Mouse (Mus musculus) regulatory T cell (primary cell): ENCODE results near the gene Csnk1g1.

Source experiments
- in situ Hi-C: fragments of 300-600 bp; cut with MboI, MseI; formaldehyde crosslinking; loops from one replicate; pipeline ENCODE4 v1.15.1; 2025; ENCODE audit warnings: high pct_unique_total_duplicates

Gene Csnk1g1

GRCm38 (mm10) chr9:65995603-65996376, 87.1 kb downstream of the Csnk1g1 start:
- in situ Hi-C loops = no loop called here

- in situ Hi-C loops = no loop called here
Observed at GRCm38 (mm10) chr9:65998965-65999364, 90.2 kb downstream of the Csnk1g1 start.

DNA sequence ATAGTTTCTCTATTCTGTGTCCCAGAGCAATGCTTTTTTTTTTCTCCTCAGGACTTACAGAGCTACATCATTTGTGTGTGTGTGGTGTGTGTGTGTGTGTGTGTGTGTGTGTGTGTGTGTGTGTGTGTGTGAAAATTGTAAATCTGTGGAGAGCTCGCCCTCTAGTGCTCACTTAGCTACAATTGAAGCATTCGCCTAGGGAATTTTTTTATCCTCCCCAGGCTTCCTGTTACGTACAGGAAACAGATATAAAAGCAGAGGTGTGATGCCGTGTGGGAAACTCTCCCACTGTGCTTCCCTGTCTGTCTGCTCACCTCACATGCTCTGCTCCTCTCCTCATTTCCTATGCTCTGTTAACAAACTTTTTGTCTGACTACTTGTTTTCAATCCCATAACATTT, 95.7 kb downstream of the Csnk1g1 start:
- in situ Hi-C loops = no loop called here

GRCm38 (mm10) chr9:66007603-66008202, 99.0 kb downstream of the Csnk1g1 start:
- in situ Hi-C loops = no loop called here

DNA sequence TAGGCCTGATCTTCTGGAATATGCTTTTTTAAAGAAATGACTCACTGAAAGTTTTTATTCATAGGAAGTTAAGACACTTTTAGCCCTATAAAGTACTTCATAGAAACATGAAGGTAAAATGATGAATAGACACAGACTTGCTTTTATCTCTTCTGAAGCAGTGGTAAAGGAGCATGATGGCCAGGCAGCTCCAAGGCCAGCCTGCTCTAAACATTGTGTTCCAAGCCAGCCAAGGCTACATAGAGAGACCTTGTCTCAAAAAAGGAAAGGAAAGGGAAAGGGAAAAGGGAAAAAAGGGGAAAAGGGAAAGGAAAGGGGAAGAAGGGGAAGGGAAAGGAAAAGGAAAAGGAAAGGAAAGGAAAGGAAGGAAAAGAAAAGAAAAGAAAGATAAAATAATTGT, 111.9 kb downstream of the Csnk1g1 start:
- in situ Hi-C loops = no loop called here

- in situ Hi-C loops = no loop called here
Observed at GRCm38 (mm10) chr9:66038082-66038481, 129.4 kb downstream of the Csnk1g1 start.

DNA sequence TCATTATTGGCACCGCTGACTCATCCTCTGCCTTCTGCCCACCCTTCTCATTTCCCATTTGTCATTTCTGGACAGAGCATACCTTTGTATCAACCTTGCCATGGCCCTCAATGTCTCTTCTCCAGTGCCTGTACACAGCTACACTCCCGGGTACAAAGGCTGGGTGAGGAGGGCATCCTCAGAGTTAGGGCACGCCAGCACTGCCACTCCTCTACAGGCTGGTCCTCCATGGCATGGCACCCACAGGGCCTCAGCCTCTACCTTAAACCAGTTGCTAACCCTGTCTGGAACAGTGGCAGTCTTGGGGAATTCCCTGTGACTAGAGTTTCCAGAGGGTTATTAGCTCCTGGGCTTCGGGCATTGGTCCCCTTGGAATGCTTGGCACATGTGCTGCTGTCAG, 129.9 kb downstream of the Csnk1g1 start:
- in situ Hi-C loops = no loop called here

DNA sequence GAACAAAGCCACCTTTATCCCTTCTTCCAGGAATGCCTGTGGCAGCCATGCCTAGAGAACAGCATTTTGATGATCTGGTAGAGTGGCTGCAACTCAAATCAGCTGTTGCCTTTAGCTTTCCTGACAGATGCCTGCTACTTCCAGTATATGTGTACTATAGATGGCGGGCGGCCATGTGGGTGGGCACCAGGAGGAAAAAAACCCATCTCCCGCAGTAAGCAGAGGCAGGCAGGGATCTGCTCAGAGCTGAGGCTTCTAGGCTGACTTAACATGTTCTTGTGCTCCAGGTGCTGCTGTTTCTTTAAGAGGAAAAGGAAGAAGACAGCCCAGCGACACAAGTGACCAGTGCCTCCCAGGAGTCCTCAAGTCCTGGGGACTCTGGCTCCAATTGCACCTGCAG, 130.6 kb downstream of the Csnk1g1 start:
- in situ Hi-C loops = no loop called here

GRCm38 (mm10) chr9:66040801-66041200, 132.1 kb downstream of the Csnk1g1 start:
- in situ Hi-C loops = no loop called here

DNA sequence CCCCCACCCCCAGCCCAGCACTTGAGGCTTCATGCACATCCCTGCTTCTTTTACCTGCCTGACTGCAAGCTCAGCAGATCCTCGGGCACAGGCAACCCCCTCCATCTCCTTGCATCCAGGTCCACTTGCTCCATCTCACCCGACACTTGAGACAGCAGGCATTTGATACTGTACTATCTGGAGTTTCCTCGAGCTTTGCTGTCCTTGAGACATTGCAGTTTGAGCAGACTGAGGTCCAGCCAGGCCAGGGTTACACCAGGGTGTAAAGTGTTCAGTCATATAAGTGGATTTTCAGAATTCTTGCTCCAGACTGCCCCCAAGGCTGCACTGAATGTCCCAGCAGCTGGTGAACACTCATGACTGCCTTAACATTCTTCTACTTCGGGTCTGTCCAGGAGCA, 133.6 kb downstream of the Csnk1g1 start:
- in situ Hi-C loops = no loop called here

- in situ Hi-C loops = no loop called here
Observed at GRCm38 (mm10) chr9:66043241-66043640, 134.5 kb downstream of the Csnk1g1 start.

- in situ Hi-C loops = no loop called here
Observed at GRCm38 (mm10) chr9:66049931-66050601, 141.3 kb downstream of the Csnk1g1 start.

GRCm38 (mm10) chr9:66051493-66051892, 142.8 kb downstream of the Csnk1g1 start:
- in situ Hi-C loops = no loop called here

DNA sequence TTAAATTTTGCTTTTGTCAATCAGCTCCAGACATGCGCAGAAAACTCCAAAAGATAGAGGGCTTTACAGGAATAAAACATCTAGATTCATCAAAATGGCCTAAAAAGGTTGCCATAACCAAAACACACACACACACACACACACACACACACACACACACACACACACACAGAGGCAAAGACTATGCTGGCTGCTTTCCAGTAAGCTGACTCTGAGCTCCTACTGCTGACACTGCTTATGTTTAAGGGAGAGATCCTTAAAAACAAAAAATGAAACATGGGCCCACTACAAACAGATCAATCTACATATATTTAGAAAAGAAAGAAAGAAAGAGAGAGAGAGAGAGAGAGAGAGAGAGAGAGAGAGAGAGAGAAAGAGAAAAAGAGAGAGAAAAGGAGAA, 144.0 kb downstream of the Csnk1g1 start:
- in situ Hi-C loops = no loop called here

GRCm38 (mm10) chr9:66053620-66054019, 144.9 kb downstream of the Csnk1g1 start:
- in situ Hi-C loops = no loop called here

DNA sequence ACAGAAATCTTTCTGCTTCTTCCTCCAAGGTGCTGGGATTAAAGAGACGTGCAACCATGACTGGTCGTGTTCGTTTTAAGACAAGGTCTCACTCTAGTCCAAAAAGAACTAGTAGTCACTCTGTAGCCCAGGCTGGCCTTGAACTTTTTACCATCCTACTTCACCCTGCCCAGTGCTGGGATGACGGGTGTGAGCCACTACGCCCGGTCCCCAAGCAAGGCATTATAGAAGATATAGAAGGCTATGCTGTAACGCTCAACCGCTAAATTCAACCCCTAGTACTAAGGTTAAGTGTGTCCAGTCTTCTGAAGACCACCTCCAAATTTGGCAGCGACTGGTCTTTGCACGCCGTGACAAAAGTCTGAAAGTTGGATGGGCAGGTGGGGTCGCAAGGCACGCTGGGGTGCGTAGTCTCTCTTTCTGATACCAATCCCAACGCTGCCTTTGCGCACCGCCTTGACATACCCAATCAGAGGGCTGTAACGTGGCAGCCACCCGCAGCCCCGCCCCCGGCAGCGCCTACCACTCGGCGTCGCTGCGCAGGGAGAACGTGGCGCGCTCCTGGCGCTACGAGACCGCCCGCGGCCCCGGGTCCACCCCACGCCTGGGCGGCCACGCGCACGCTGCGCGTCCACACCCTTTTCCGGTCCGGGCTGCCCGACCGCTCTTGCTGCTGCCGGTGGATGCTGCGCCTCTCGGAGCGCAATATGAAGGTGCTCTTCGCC, 151.0 kb downstream of the Csnk1g1 start, which contains the start of gene Ppib:
Ppib (plus strand) TSS at position 640 of the 725 bp plus-strand sequence.
- in situ Hi-C loops = loop anchor here (5.0 kb wide), 1 partner anchor 1198 kb away; no protein-coding TSS in a partner anchor

DNA sequence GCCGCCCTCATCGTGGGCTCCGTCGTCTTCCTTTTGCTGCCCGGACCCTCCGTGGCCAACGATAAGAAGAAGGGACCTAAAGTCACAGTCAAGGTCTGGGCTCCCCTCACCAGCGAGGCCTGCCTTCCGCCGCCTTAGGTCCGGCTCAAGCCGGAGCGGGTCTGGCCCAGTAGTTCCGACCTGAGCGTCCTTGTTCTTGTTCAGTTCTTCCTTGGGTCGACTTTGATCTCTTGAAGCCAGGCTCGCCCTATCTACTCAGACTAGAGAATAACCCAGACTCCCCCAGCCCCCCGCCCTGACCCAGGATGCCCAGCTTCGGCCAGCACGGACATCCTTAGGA, 151.6 kb downstream of the Csnk1g1 start:
- in situ Hi-C loops = no loop called here

- in situ Hi-C loops = no loop called here
Observed at GRCm38 (mm10) chr9:66060986-66061385, 152.3 kb downstream of the Csnk1g1 start.

DNA sequence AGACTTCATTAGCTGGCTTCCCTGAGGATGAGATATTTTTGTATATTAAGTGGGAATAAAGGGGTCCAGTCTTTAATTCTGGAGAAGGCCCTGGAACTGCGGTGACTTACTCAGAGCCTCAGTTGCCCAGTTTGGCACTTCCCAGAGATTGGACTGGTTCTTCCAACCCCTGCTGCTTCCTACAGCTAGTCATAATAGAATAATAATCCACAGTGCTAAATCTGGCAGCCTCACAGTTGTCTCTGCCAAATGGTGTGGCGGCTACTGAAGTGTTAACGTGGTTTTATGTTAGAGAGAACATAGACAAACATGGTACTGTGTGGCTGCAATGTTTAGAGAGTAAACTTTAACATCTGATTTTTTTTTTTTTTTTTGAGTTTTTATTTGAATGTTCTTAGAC, 152.9 kb downstream of the Csnk1g1 start:
- in situ Hi-C loops = no loop called here

DNA sequence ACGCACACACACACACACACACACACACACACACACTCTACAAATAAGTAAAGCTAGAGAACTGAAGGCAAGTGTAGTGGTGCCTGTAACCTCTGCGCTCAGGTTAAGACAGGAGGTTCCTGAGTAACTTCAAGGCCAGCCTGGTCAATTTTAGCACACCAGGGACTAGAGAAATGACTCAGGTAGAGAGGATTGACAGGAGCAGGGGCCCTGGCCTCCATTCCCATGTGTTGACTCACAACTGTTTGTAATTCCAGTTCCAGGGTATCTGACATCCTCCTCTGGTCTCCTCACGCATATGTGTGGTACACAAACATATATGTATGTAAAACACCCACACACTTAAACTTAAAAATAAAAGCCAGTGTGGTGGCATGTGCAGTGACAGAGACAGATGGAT, 154.7 kb downstream of the Csnk1g1 start:
- in situ Hi-C loops = no loop called here

DNA sequence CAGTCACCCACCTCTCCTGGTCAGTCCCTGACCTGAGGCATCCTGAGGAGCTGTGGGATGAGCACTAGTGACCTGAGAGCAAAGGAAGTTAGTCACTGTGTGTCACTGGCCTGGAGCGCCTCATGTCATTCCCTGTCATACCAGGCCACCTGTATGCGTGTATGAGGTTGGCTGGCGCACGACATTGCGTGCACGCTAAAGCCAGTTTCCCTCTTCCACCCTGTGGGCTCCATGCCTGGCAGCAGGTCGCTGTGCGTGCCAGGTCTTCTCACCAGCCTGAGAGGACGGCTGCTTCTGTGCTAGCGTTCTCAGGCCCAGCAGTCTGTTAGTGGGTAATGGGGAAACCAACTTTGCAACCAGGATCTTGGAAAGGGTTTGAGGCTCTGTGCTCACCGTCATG, 155.6 kb downstream of the Csnk1g1 start:
- in situ Hi-C loops = no loop called here

DNA sequence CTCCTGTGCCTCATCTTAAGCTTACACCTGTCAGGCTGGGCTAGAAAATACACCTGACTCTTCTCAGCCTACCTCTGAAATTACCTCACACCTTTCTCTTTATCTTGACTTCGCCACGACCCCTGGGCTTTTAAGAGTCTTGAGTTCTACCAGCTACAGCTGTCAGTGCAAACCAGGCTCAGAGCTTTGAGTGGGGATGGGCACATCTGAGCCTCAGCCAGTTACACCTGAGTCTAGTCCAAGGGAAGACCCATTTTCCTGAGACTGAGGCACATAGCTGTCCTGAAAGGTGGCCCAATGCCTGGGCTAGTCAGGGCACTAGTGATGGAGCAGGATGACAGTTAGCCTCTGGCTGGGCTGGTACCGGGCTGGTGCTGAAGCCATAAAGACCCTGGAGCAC, 158.1 kb downstream of the Csnk1g1 start:
- in situ Hi-C loops = no loop called here
